Mouse (Mus musculus) heart, embryonic 10.5 days (tissue): Measurements from ENCODE around the gene Cntnap5a. TPM values are rescaled to one million over a fixed set of nuclear protein-coding genes. Genes with fewer than 3 reads are reported as not detected.

Source experiments
- DNase-seq: peaks from one replicate; pipeline ENCODE4 v3.0.0-alpha.2; 2017; ENCODE audit warnings: low spot score
- H3K27ac ChIP-seq: fragments of 300-500 bp; sonication (generic); 2 replicates; pipeline ENCODE4 v1.5.1; 2016; ENCODE audit warnings: mild to moderate bottlenecking
- H3K27me3 ChIP-seq: fragments of 300-500 bp; sonication (generic); 2 replicates; pipeline ENCODE4 v1.6.1; 2016; ENCODE audit warnings: mild to moderate bottlenecking; ENCODE audit not compliant: poor library complexity, insufficient read depth, severe bottlenecking
- H3K36me3 ChIP-seq: fragments of 300-500 bp; sonication (generic); 2 replicates; pipeline ENCODE4 v1.6.1; 2016; ENCODE audit warnings: mild to moderate bottlenecking, moderate library complexity
- H3K4me1 ChIP-seq: fragments of 300-500 bp; sonication (generic); 2 replicates; pipeline ENCODE4 v1.6.1; 2016; ENCODE audit warnings: mild to moderate bottlenecking
- H3K4me3 ChIP-seq: fragments of 300-500 bp; sonication (generic); 2 replicates; pipeline ENCODE4 v1.5.1; 2016; ENCODE audit warnings: mild to moderate bottlenecking, moderate library complexity
- H3K9me3 ChIP-seq: fragments of 300-500 bp; sonication (generic); 2 replicates; pipeline ENCODE4 v1.6.1; 2016; ENCODE audit warnings: mild to moderate bottlenecking, moderate library complexity
- WGBS: fragments of 180-500 bp; shearing (Covaris S2); methylation state at CpG from one replicate; pipeline ENCODE4 v1.1.7; 2016; 5-methylcytosine and 5-hydroxymethylcytosine counted together
- microRNA-seq: library from miRNA; unstranded; fragments of <30 nt; microRNA quantifications from one replicate; pipeline ENCODE4, GENCODE M21; 2017
- polyA plus RNA-seq: library from polyadenylated mRNA; unstranded; fragments of >200 nt; fragmentation: Nextera tagmentation; extraction: Ambion mirVana; gene quantifications from 2 replicates; pipeline ENCODE4 v1.2.1, GENCODE M21; 2016

The Cntnap5a gene
- polyA plus RNA-seq, 1 experiment from 2014 or later = not detected

GRCm38 (mm10) chr1:116477703-116478102 lies 793.1 kb downstream of the Cntnap5a start:
- H3K9me3 ChIP-seq = no peaks in the 10 kb centered on the region

GRCm38 (mm10) chr1:116488780-116489569 lies 804.4 kb downstream of the Cntnap5a start:
- no peak overlapping the region for H3K4me3 ChIP-seq
- WGBS = 76% methylated on average over 1 of the region's 1 CpGs
- no peaks in the 10 kb centered on the region for H3K36me3 ChIP-seq
- H3K9me3 ChIP-seq = no peaks in the 10 kb centered on the region
- H3K4me1 ChIP-seq = no peaks in the 10 kb centered on the region
- H3K27ac ChIP-seq = no peak overlapping the region
- H3K27me3 ChIP-seq = no peaks in the 10 kb centered on the region
- no peak for DNase-seq

More at GRCm38 (mm10) chr1:116477703-116478102, 793.1 kb downstream of the Cntnap5a start:
- Histone ChIP-seq H3K36me3 (no peaks in the 10 kb centered on the region), H3K4me3 (no peak overlapping the region), H3K27me3 (no peaks in the 10 kb centered on the region), H3K4me1 (no peaks in the 10 kb centered on the region), H3K27ac (no peak overlapping the region)
- WGBS = 29% methylated on average over 2 of the region's 2 CpGs
- DNase-seq = peak; percentile 75

DNA sequence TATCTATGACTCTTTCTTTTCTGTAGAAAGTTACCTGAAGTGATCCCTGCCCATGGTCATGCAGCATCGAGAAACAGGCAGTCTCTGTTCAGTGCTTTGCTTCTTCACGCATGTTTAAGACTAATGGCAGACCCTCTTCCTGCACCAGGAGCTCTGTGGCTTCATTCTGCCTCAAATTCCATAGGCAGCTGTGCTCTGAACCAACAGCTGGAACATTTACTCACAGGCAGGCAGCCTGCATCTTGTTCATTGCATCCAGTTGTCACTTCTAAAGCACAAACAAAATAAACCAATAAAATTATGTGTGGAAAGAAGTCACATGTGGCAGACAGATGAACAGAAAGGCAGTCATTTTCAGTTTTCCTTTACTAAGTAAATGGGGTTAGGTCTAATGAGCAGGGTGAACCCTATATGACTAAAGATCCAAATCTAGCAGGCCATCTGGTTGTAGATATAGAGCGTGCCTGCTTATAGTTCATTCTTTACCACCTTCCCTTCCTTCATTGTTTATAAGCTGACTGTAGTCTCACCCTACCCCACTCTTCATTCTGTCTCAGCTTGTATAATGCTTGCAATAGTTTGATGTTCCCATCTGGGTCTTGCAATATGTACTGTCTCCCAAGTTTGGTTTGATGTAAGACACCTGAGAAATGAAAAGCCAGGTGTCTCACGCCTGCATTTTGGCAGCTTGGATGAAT lies 893.6 kb downstream of the Cntnap5a start:
- WGBS = 76% methylated on average over 4 of the region's 4 CpGs
- no peak overlapping the region for H3K27ac ChIP-seq
- DNase-seq = no peak
- H3K4me3 ChIP-seq = no peak overlapping the region
- H3K27me3 ChIP-seq = no peaks in the 10 kb centered on the region
- no peaks in the 10 kb centered on the region for H3K4me1 ChIP-seq
- H3K36me3 ChIP-seq = no peaks in the 10 kb centered on the region
- no peaks in the 10 kb centered on the region for H3K9me3 ChIP-seq

GRCm38 (mm10) chr1:116616272-116616671 lies 931.7 kb downstream of the Cntnap5a start:
- Histone ChIP-seq H3K4me1 (no peaks in the 10 kb centered on the region), H3K27me3 (no peaks in the 10 kb centered on the region), H3K36me3 (no peaks in the 10 kb centered on the region), H3K9me3 (no peaks in the 10 kb centered on the region), H3K27ac (no peak overlapping the region), H3K4me3 (no peak overlapping the region)
- DNase-seq = no peak

Small RNAs within 50 kb of the gene (microRNA-seq; reads per million reads assigned to microRNA genes)
- not detected for gene Gm23393
